Mouse (Mus musculus) MEL (cell line): Measurements from ENCODE around the gene Tfap4.

ENCODE experiments used
- CTCF ChIP-seq, 3 experiments: IDR thresholded peaks in 2 of 3; conservative IDR thresholded peaks in 1 of 3; 2 replicates each; pipeline ENCODE4 v1.5.1; 2011 to 2012; ENCODE audit warnings: low read length in 3 of 3, low read depth in 2 of 3, mild to moderate bottlenecking in 2 of 3, improper control_type of control experiment in 1 of 3, inconsistent platforms in 1 of 3, mixed read lengths in 1 of 3, moderate library complexity in 1 of 3; ENCODE audit not compliant: control insufficient read depth in 1 of 3, insufficient read depth in 1 of 3, poor library complexity in 1 of 3, severe bottlenecking in 1 of 3
- EP300 ChIP-seq, 2 experiments: IDR thresholded peaks; 2 replicates each; pipeline ENCODE4 v1.6.1; 2011; ENCODE audit warnings: improper control_type of control experiment in 2 of 2, low read length in 2 of 2, low read depth in 1 of 2, mild to moderate bottlenecking in 1 of 2
- GATA1 ChIP-seq: IDR thresholded peaks from 2 replicates; pipeline ENCODE4 v1.6.1; 2011; ENCODE audit warnings: low read depth, low read length, improper control_type of control experiment
- JUND ChIP-seq: IDR thresholded peaks from 2 replicates; pipeline ENCODE4 v1.6.1; 2011; ENCODE audit warnings: low read depth, mild to moderate bottlenecking, improper control_type of control experiment, low read length
- KAT2A ChIP-seq: conservative IDR thresholded peaks from 2 replicates; pipeline ENCODE4 v1.6.1; 2012; ENCODE audit warnings: low read depth, low read length, improper control_type of control experiment, inconsistent platforms
- MAX ChIP-seq: IDR thresholded peaks from 2 replicates; pipeline ENCODE4 v1.6.1; 2011; ENCODE audit warnings: low read length, improper control_type of control experiment
- POLR2A ChIP-seq, 2 experiments: IDR thresholded peaks; 2 replicates each; pipeline ENCODE4 v1.6.1; 2011 to 2012; ENCODE audit warnings: low read length in 2 of 2, mild to moderate bottlenecking in 2 of 2, control low read depth in 1 of 2, improper control_type of control experiment in 1 of 2, low read depth in 1 of 2, moderate library complexity in 1 of 2; ENCODE audit not compliant: control insufficient read depth in 1 of 2, insufficient read depth in 1 of 2, poor library complexity in 1 of 2
- RAD21 ChIP-seq: IDR thresholded peaks from 2 replicates; pipeline ENCODE4 v1.6.1; 2011; ENCODE audit warnings: mild to moderate bottlenecking, low read depth, low read length, improper control_type of control experiment
- TAL1 ChIP-seq: IDR thresholded peaks from 2 replicates; pipeline ENCODE4 v1.6.1; 2012; ENCODE audit warnings: mild to moderate bottlenecking, inconsistent platforms, low read length, moderate library complexity, mixed read lengths
- TBP ChIP-seq: IDR thresholded peaks from 2 replicates; pipeline ENCODE4 v1.8.0; 2011; ENCODE audit warnings: low read depth, low read length, improper control_type of control experiment
- TCF12 ChIP-seq: IDR thresholded peaks from 2 replicates; pipeline ENCODE4 v1.6.1; 2014; ENCODE audit warnings: low read depth, mild to moderate bottlenecking, inconsistent platforms, low read length, improper control_type of control experiment, moderate library complexity
- USF1 ChIP-seq: IDR thresholded peaks from 2 replicates; pipeline ENCODE4 v1.6.1; 2014; ENCODE audit warnings: low read depth, mild to moderate bottlenecking, inconsistent platforms, low read length, improper control_type of control experiment, moderate library complexity
- ZKSCAN1 ChIP-seq: IDR thresholded peaks from 2 replicates; pipeline ENCODE4 v1.6.1; 2012; ENCODE audit warnings: low read depth, mild to moderate bottlenecking, inconsistent platforms, low read length, improper control_type of control experiment, moderate library complexity
- ZMIZ1 ChIP-seq: IDR thresholded peaks from 2 replicates; pipeline ENCODE4 v1.6.1; 2012; ENCODE audit warnings: low read depth, mild to moderate bottlenecking, inconsistent platforms, low read length, improper control_type of control experiment, moderate library complexity

DNA sequence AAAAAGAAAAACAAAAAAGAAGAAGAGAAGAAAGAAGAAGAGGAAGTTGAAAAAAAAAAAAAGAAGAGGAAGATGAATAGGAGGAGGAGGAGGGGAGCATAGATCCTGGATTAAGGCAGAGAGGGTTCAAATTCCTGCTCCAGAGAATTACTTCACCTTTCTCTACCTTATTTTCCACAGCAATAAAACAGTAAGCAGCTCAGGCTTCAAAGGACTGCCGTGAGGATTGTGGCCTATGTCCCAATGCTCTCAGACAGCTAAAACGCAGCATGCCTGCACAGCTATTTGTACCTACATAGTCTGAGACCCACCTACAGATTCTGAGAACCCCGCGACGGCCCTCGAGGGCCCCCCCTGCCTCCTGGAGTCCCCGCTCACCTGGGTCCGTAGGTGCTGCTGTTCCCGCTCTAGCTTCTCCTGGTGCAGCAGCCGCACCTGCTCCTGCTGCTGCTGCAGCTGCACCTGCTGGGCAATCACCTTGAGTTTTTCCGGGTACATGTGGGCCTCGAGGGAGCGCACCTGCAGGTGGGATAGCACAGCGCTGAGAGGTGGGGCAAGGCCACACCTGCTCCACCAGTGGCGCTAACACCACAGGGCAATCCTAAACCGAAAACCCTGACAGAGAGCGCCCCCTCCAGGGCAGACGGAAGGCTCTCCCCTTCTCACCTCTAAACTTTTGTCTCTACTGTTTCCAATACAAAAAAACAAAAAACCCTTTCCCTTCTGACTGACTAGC lies 10.5 kb downstream of the Tfap4 start:
- TF ChIP-seq JUND (no peak), CTCF (IDR thresholded peaks at IDR 0.05 in 2 of 3, conservative IDR thresholded peaks at IDR 0.05 in 1 of 3; ENCODE audit: control insufficient read depth in 1 of 3, insufficient read depth in 1 of 3, low read depth in 2 of 3, low read length in 3 of 3, poor library complexity in 1 of 3, severe bottlenecking in 1 of 3) (peak; percentile 38 to 59 (median 44); a peak in 5 of 6 replicates), TBP (no peak), USF1 (no peak), POLR2A (IDR thresholded peaks at IDR 0.05; ENCODE audit: control insufficient read depth in 1 of 2, insufficient read depth in 1 of 2, low read depth in 1 of 2, low read length in 2 of 2, poor library complexity in 1 of 2) (no peak), ZKSCAN1 (no peak), TCF12 (no peak), MAX (no peak), RAD21 (peak; percentile 13; the same call in 1 of the 2 replicates), ZMIZ1 (no peak), EP300 (IDR thresholded peaks at IDR 0.05; ENCODE audit: low read depth in 1 of 2, low read length in 2 of 2) (no peak), TAL1 (no peak), GATA1 (no peak), KAT2A (no peak)
